Mouse (Mus musculus) B cell, adult (primary cell): Measurements from ENCODE around the gene Sergef. TPM values are rescaled to one million over a fixed set of nuclear protein-coding genes. Genes with fewer than 3 reads are reported as not detected.

Source experiments
- total RNA-seq: library from RNA; stranded (reverse); gene quantifications from 4 replicates; pipeline ENCODE4 v1.2.4, GENCODE M21; 2023; ENCODE audit not compliant: inconsistent age

Sergef gene
- total RNA-seq = 22.1 to 27.1 TPM (median 23.8 TPM) in 4 replicates

GRCm38 (mm10) chr7:46639692-46640031, at the start of gene Sergef:
Gene Sergef, minus strand, starts transcription at chr7:46639807.

GRCm38 (mm10) chr7:46672160-46672672, 32.6 kb upstream of the Sergef start, which contains the start of gene Tph1:
Gene Tph1, minus strand, starts transcription at chr7:46672537.

GRCm38 (mm10) chr7:46396231-46396927, 243.2 kb downstream of the Sergef start, which contains the start of gene Kcnc1:
Gene Kcnc1, plus strand, starts transcription at chr7:46396497.

Other genes with a start within 250 kb of the Sergef start
- gene Kcnc1, start 243.3 kb downstream of the Sergef start, total RNA-seq = 0.13 to 0.38 TPM (median 0.26 TPM) in 4 replicates
- not detected in 4 replicates for gene Tph1, start 32.7 kb upstream of the Sergef start, total RNA-seq
- 14.0 to 16.3 TPM (median 14.9 TPM) in 4 replicates for gene Saal1, start 70.9 kb upstream of the Sergef start, total RNA-seq
- gene Saa3, start 75.9 kb upstream of the Sergef start, total RNA-seq = 0.90 TPM in 1 of 4 replicates, not detected in the others
- gene Saa4, start 92.8 kb upstream of the Sergef start, total RNA-seq = not detected in 4 replicates
- gene Saa1, start 103.2 kb upstream of the Sergef start, total RNA-seq = not detected in 4 replicates
- gene Saa2, start 112.0 kb upstream of the Sergef start, total RNA-seq = not detected in 4 replicates
- 52.4 to 64.3 TPM (median 57.5 TPM) in 4 replicates for gene Hps5, start 156.3 kb upstream of the Sergef start, total RNA-seq
- gene Gtf2h1, start 156.3 kb upstream of the Sergef start, total RNA-seq = 55.3 to 67.0 TPM (median 62.3 TPM) in 4 replicates
- 177 to 194 TPM (median 177 TPM) in 4 replicates for gene Ldha, start 201.7 kb upstream of the Sergef start, total RNA-seq
- gene Ldhc, start 221.4 kb upstream of the Sergef start, total RNA-seq = not detected in 4 replicates